Mouse (Mus musculus) limb, embryonic 14.5 days (tissue): ENCODE data around the gene Ugt1a5. TPM values are rescaled to one million over a fixed set of nuclear protein-coding genes. Genes with fewer than 3 reads are reported as not detected.
A peak's percentile ranks its signal among the peaks of the same experiment; 100 is the strongest.

Experiments
- ATAC-seq: fragments of 200-750 bp; cut with Nextera tagmentation; 2 replicates; pipeline ENCODE4 v1.8.0; 2017; ENCODE audit warnings: low read depth, moderate number of reproducible peaks, moderate TSS enrichment; ENCODE audit not compliant: low FRiP score
- DNase-seq: peaks from one replicate; pipeline ENCODE4 v3.0.0-alpha.2; 2015; ENCODE audit warnings: low spot score
- H3K27ac ChIP-seq: fragments of 300-500 bp; sonication (generic); replicated peaks from 2 replicates; pipeline ENCODE4 v1.5.1; 2014; ENCODE audit warnings: low read depth, mild to moderate bottlenecking, low read length, moderate library complexity, mixed read lengths
- H3K27me3 ChIP-seq: fragments of 300-500 bp; sonication (generic); 2 replicates; pipeline ENCODE4 v1.6.1; 2014; ENCODE audit warnings: low read length, mixed read lengths; ENCODE audit not compliant: control insufficient read depth, insufficient read depth
- H3K36me3 ChIP-seq: fragments of 300-500 bp; sonication (generic); 2 replicates; pipeline ENCODE4 v1.6.1; 2014; ENCODE audit warnings: mild to moderate bottlenecking, low read length, moderate library complexity, mixed read lengths; ENCODE audit not compliant: control insufficient read depth, insufficient read depth
- H3K4me1 ChIP-seq: fragments of 300-500 bp; sonication (generic); 2 replicates; pipeline ENCODE4 v1.6.1; 2014; ENCODE audit warnings: antibody characterized with exemption, low read length, mixed read lengths; ENCODE audit not compliant: control insufficient read depth, insufficient read depth
- H3K4me2 ChIP-seq: fragments of 300-500 bp; sonication (generic); replicated peaks from 2 replicates; pipeline ENCODE4 v1.6.1; 2014; ENCODE audit warnings: low read depth, mild to moderate bottlenecking, low read length, moderate library complexity; ENCODE audit not compliant: severe bottlenecking
- H3K4me3 ChIP-seq: fragments of 300-500 bp; sonication (generic); replicated peaks from 2 replicates; pipeline ENCODE4 v1.5.1; 2014; ENCODE audit warnings: low read length
- H3K9ac ChIP-seq: fragments of 300-500 bp; sonication (generic); 2 replicates; pipeline ENCODE4 v1.6.1; 2014; ENCODE audit warnings: mild to moderate bottlenecking, low read depth, low read length, moderate library complexity; ENCODE audit not compliant: severe bottlenecking
- H3K9me3 ChIP-seq: fragments of 300-500 bp; sonication (generic); 2 replicates; pipeline ENCODE4 v1.6.1; 2016; ENCODE audit warnings: low read length; ENCODE audit not compliant: control insufficient read depth
- POLR2A ChIP-seq: fragments of 200-500 bp; IDR thresholded peaks from 2 replicates; pipeline ENCODE4 v1.8.0; 2012; ENCODE audit warnings: inconsistent platforms, mild to moderate bottlenecking, moderate library complexity, borderline replicate concordance; ENCODE audit not compliant: insufficient read depth, insufficient read length; ENCODE audit errors: extremely low read depth
- WGBS: fragments of 180-500 bp; shearing (Covaris S2); extraction: QIAGEN DNeasy Blood & Tissue Kit; methylation state at CpG from one replicate; pipeline ENCODE4 v1.1.7; 2014; 5-methylcytosine and 5-hydroxymethylcytosine counted together
- polyA plus RNA-seq, 2 experiments: library from polyadenylated mRNA; depleted of rRNA in 1 of 2; stranded (reverse) in 1 of 2; unstranded in 1 of 2; fragments of >200 nt; fragmentation: Nextera tagmentation in 1 of 2; extraction: Ambion mirVana in 1 of 2; gene quantifications; 2 replicates each; pipeline versions ENCODE4 v1.2.1 to v1.2.3; 2012 to 2014

Gene Ugt1a5
- polyA plus RNA-seq, 2 experiments: 0.08 TPM; not detected in 1

DNA sequence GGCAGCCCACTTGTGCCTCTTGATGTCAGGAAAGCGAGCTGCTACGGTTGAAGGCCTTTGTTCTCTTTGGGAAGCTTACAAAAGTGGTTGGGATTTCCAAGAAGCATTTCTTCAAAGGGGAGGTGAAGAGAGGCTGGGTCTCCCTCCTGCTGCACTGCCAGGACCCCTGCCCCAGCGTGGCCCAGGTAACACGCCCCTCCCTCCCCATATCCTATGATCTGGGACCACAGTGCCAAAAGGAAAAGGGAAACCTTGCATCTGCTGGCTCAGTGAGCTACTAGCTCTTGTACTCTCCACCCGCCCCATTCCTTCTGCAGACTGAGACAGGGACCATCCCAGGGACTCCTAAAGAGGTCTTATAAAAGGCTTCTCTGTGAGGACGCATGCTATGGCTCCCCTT, 91.9 kb downstream of the Ugt1a5 start:
- H3K4me2 ChIP-seq: no peak overlapping the region
- WGBS: 81% methylated on average over 6 of the region's 6 CpGs
- H3K4me1 ChIP-seq: no peaks in the 10 kb centered on the region
- H3K36me3 ChIP-seq: peaks cover 32% of the 10 kb centered on the region
- no peak for TF ChIP-seq POLR2A
- no peak overlapping the region for H3K9ac ChIP-seq
- H3K27me3 ChIP-seq: no peaks in the 10 kb centered on the region
- H3K9me3 ChIP-seq: peaks cover 47% of the 10 kb centered on the region
- H3K27ac ChIP-seq: no peak overlapping the region
- no peak overlapping the region for H3K4me3 ChIP-seq
- no peak for DNase-seq
- no peak for ATAC-seq

DNA sequence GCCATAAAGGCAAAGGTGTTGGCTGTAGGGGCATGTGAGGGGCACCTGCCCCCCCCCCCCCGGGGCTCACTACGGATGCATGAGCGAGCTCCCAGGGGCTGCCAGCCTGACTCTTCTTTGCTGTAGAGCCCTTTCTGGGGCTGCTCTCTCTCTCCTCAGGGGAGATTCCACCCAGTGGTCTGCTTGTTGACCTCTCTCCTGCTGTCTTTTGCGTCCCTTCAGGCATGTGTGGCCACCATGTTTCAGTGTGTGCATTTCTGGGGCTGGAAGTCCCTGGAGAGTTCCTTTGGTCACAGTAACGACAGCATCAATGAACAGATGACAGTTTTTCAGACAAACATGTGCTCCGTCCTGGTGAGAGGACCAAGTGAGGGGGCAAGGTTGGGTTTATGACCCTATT, 92.5 kb downstream of the Ugt1a5 start:
- WGBS: 70% methylated on average over 6 of the region's 6 CpGs
- Histone ChIP-seq H3K27ac (no peak overlapping the region), H3K27me3 (no peaks in the 10 kb centered on the region), H3K9ac (no peak overlapping the region), H3K4me2 (no peak overlapping the region), H3K4me1 (no peaks in the 10 kb centered on the region), H3K4me3 (no peak overlapping the region), H3K9me3 (peaks cover 41% of the 10 kb centered on the region), H3K36me3 (peaks cover 38% of the 10 kb centered on the region)
- DNase-seq (no peak), ATAC-seq (no peak)
- no peak for TF ChIP-seq POLR2A

DNA sequence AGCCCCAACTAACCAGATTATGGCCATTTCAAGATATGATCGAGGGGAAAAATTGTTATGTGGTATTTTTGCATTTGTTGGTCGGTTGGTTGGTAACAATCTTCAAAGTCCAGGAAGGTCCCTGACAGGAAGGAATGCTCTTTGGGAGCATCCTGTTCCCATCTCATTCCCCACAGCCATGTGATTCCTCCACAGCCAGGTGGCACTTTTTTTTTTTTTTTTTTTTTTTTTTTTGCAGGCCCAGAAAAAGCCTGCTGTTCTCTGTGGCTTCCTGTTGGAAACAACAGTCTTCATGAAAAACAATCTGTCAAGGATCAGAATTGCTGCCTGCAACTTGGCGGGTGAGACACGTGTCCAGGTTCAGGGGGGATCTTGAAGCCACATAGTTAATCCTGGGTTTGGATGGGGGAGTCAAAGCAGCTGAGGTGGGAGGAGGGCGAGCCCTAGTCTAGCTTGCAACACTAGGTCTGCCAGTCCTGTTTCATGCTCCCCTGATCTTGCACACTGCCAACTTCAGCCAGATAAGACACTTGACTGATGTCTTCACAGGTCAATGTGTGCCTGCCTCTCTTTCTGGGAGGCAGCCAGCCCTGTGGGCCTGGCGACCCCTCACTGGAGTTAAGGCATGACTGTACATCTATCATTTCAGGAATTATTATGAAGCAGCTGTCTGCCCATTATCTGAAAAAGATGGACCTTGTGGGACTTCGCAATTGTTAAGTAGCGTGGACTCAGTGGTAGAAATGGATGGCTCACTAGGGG, 93.2 kb downstream of the Ugt1a5 start:
- no peak overlapping the region for H3K27ac ChIP-seq
- TF ChIP-seq POLR2A: no peak
- no peak overlapping the region for H3K4me3 ChIP-seq
- peaks cover 36% of the 10 kb centered on the region for H3K9me3 ChIP-seq
- H3K9ac ChIP-seq: no peak overlapping the region
- H3K4me1 ChIP-seq: no peaks in the 10 kb centered on the region
- WGBS: 75% methylated on average over 8 of the region's 8 CpGs
- no peak overlapping the region for H3K4me2 ChIP-seq
- ATAC-seq (no peak), DNase-seq (peak; percentile 57)
- H3K36me3 ChIP-seq: peaks cover 45% of the 10 kb centered on the region
- no peaks in the 10 kb centered on the region for H3K27me3 ChIP-seq

GRCm38 (mm10) chr1:88259643-88260024, 93.8 kb downstream of the Ugt1a5 start:
- Histone ChIP-seq H3K4me3 (no peak overlapping the region), H3K27me3 (no peaks in the 10 kb centered on the region), H3K27ac (no peak overlapping the region), H3K36me3 (peaks cover 51% of the 10 kb centered on the region), H3K9me3 (peaks cover 33% of the 10 kb centered on the region), H3K4me2 (no peak overlapping the region), H3K4me1 (no peaks in the 10 kb centered on the region), H3K9ac (no peak overlapping the region)
- TF ChIP-seq POLR2A: no peak
- 76% methylated on average over 4 of the region's 4 CpGs for WGBS
- DNase-seq (no peak), ATAC-seq (no peak)

DNA sequence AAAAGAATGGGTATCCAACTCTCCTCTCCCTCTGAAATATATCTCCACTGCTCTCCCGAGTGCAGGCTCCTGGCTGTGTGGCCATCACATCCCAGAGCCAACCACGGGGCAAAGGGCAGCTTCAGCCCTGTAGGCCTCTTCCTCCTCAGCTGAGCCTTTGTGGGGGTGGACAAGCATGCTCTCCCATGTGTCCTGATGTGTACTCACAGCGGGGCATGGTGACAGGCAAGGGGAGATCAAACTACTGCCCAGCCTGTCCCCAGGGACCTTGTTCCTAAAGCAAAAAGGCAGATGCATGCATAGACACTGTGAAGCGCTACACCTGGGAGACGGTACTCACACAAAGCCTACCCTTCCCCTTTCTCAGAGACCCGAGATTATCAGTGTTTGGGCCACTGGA, 94.3 kb downstream of the Ugt1a5 start:
- WGBS: 80% methylated on average over 6 of the region's 6 CpGs
- DNase-seq: peak; percentile 58
- H3K27ac ChIP-seq: no peak overlapping the region
- no peak overlapping the region for H3K4me2 ChIP-seq
- peaks cover 56% of the 10 kb centered on the region for H3K36me3 ChIP-seq
- TF ChIP-seq POLR2A: no peak
- no peak for ATAC-seq
- peaks cover 29% of the 10 kb centered on the region for H3K9me3 ChIP-seq
- H3K9ac ChIP-seq: no peak overlapping the region
- no peaks in the 10 kb centered on the region for H3K27me3 ChIP-seq
- H3K4me3 ChIP-seq: no peak overlapping the region
- no peaks in the 10 kb centered on the region for H3K4me1 ChIP-seq
